Mouse (Mus musculus): ENCODE data around the gene Ranbp3l. TPM values are rescaled to one million over a fixed set of nuclear protein-coding genes. Genes with fewer than 3 reads are reported as not detected.

Gene Ranbp3l
- polyA plus RNA-seq, 1 experiment from 2014 or later = 0.41 TPM

DNA sequence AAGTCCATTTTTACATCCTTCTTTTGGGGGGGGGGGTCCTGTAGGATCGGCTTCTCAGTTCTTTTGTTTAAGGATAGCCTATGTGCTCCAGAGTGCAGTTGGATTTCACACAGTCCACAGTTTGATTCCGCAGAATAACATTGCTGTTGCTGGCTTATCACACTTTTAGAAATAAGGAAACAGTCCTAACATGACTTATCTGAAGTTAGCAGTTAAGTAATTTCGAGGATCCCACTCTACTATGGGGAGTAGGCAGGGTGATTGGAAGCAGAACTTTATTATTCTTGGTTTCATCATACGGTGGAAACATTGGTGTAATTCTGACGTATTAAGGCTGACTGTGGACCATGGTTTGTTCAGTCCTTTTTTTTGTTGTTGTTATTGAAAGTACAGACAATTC, 122.9 kb downstream of the Ranbp3l start:
- H3K36me3 ChIP-seq (ENCODE audit: control insufficient read depth, insufficient read depth, low read length) = 0 out of 2 replicates have a peak, but pooled peaks cover 2% of the 10 kb centered on the region
- H3K27me3 ChIP-seq (ENCODE audit: control insufficient read depth, insufficient read depth, low read length) = no peaks in the 10 kb centered on the region
- no peak overlapping the region for H3K27ac ChIP-seq (replicated peaks)
- WGBS = 86% methylated on average over 5 of the region's 5 CpGs
- peaks cover 6% of the 10 kb centered on the region; the same call in 1 of the 2 replicates for H3K4me1 ChIP-seq (replicated peaks; ENCODE audit: control insufficient read depth, insufficient read depth)
- no peak overlapping the region for H3K4me2 ChIP-seq (replicated peaks; ENCODE audit: low read depth)
- no peak overlapping the region for H3K9ac ChIP-seq (ENCODE audit: low read length)
- H3K4me3 ChIP-seq (ENCODE audit: low read depth, low read length) = no peak overlapping the region
- DNase-seq (ENCODE audit: low spot score) = no peak
- TF ChIP-seq CTCF (IDR thresholded peaks at IDR 0.05; ENCODE audit: low read depth) (no peak), EP300 (optimal IDR thresholded peaks at IDR 0.05) (no peak)
- no peaks in the 10 kb centered on the region for H3K9me3 ChIP-seq (ENCODE audit: control insufficient read depth, low read length)
- ATAC-seq (ENCODE audit: low FRiP score, low TSS enrichment) = no peak

GRCm38 (mm10) chr15:9093598-9094365, 126.0 kb downstream of the Ranbp3l start:
- WGBS = 62% methylated on average over 11 of the region's 11 CpGs
- H3K27ac ChIP-seq (replicated peaks) = no peak overlapping the region
- peaks cover 6% of the 10 kb centered on the region; the same call in 1 of the 2 replicates for H3K4me1 ChIP-seq (replicated peaks; ENCODE audit: control insufficient read depth, insufficient read depth)
- H3K4me2 ChIP-seq (replicated peaks; ENCODE audit: low read depth) = peak overlapping the region; percentile 49
- no peak for DNase-seq (ENCODE audit: low spot score)
- no peaks in the 10 kb centered on the region for H3K27me3 ChIP-seq (ENCODE audit: control insufficient read depth, insufficient read depth, low read length)
- peak; percentile 63 for ATAC-seq (ENCODE audit: low FRiP score, low TSS enrichment)
- H3K9ac ChIP-seq (ENCODE audit: low read length) = no peak overlapping the region
- H3K4me3 ChIP-seq (ENCODE audit: low read depth, low read length) = peak overlapping the region; percentile 13; the same call in 1 of the 2 replicates
- no peaks in the 10 kb centered on the region for H3K9me3 ChIP-seq (ENCODE audit: control insufficient read depth, low read length)
- H3K36me3 ChIP-seq (ENCODE audit: control insufficient read depth, insufficient read depth, low read length) = 0 out of 2 replicates have a peak, but pooled peaks cover 2% of the 10 kb centered on the region
- TF ChIP-seq CTCF (IDR thresholded peaks at IDR 0.05; ENCODE audit: low read depth) (no peak), EP300 (optimal IDR thresholded peaks at IDR 0.05) (no peak)

DNA sequence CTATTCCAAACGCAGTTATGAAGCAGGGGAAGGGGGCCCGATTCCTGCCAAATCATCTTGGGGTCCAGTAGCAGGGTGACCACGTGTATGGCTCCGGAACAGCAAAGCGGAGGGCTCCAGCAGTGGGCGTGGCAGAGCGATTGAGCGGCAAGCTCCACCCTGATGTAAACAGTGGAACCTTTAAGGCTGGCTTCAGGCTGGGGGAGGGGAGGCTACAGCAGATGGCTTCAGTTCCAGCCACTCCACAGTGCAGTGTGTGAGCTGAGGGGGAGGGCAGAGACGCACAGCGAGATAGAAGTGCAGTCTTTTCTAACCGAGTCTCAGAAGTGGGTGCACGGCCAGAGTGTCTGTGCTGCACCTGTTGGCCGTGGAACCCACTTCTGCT, 126.6 kb downstream of the Ranbp3l start:
- peak overlapping the region; percentile 49 for H3K4me2 ChIP-seq (replicated peaks; ENCODE audit: low read depth)
- WGBS = 11% methylated on average over 13 of the region's 13 CpGs
- H3K27ac ChIP-seq (replicated peaks) = no peak overlapping the region; the same call in 1 of the 2 replicates
- peak overlapping the region; percentile 13; the same call in 1 of the 2 replicates for H3K4me3 ChIP-seq (ENCODE audit: low read depth, low read length)
- no peaks in the 10 kb centered on the region for H3K27me3 ChIP-seq (ENCODE audit: control insufficient read depth, insufficient read depth, low read length)
- H3K9ac ChIP-seq (ENCODE audit: low read length) = peak overlapping the region; percentile 31; the same call in 1 of the 2 replicates
- H3K36me3 ChIP-seq (ENCODE audit: control insufficient read depth, insufficient read depth, low read length) = 0 out of 2 replicates have a peak, but pooled peaks cover 2% of the 10 kb centered on the region
- peak; percentile 91 for ATAC-seq (ENCODE audit: low FRiP score, low TSS enrichment)
- no peaks in the 10 kb centered on the region for H3K9me3 ChIP-seq (ENCODE audit: control insufficient read depth, low read length)
- peaks cover 6% of the 10 kb centered on the region; the same call in 1 of the 2 replicates for H3K4me1 ChIP-seq (replicated peaks; ENCODE audit: control insufficient read depth, insufficient read depth)
- peak; percentile 76 for DNase-seq (ENCODE audit: low spot score)
- TF ChIP-seq EP300 (optimal IDR thresholded peaks at IDR 0.05) (no peak), CTCF (IDR thresholded peaks at IDR 0.05; ENCODE audit: low read depth) (no peak; the same call in 1 of the 2 replicates)

DNA sequence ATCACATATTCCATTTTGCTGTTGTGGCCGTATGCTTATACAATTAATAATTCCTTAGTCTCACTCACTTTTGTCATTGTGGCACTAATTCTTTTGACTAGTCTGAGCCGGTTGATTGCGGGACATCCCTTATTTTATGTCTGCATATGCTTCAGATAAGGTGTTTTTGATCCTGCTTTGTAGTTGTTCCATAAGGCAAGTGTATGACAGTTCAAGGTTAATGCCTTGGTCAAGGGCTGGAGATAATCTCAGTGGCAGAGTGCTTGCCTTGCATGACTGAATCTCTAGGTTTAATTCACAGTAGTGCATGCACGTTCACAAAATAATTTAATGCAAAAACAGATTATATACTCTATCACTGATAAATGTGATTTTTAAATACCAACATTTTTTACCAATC, 129.1 kb downstream of the Ranbp3l start:
- H3K4me2 ChIP-seq (replicated peaks; ENCODE audit: low read depth) = no peak overlapping the region
- DNase-seq (ENCODE audit: low spot score) = no peak
- TF ChIP-seq EP300 (optimal IDR thresholded peaks at IDR 0.05) (no peak), CTCF (IDR thresholded peaks at IDR 0.05; ENCODE audit: low read depth) (no peak)
- no peaks in the 10 kb centered on the region for H3K9me3 ChIP-seq (ENCODE audit: control insufficient read depth, low read length)
- 0 out of 2 replicates have a peak, but pooled peaks cover 2% of the 10 kb centered on the region for H3K36me3 ChIP-seq (ENCODE audit: control insufficient read depth, insufficient read depth, low read length)
- H3K4me3 ChIP-seq (ENCODE audit: low read depth, low read length) = no peak overlapping the region
- no peaks in the 10 kb centered on the region for H3K27me3 ChIP-seq (ENCODE audit: control insufficient read depth, insufficient read depth, low read length)
- 90% methylated on average over 4 of the region's 4 CpGs for WGBS
- no peak overlapping the region for H3K27ac ChIP-seq (replicated peaks)
- no peak overlapping the region for H3K9ac ChIP-seq (ENCODE audit: low read length)
- no peak for ATAC-seq (ENCODE audit: low FRiP score, low TSS enrichment)
- H3K4me1 ChIP-seq (replicated peaks; ENCODE audit: control insufficient read depth, insufficient read depth) = peaks cover 6% of the 10 kb centered on the region; the same call in 1 of the 2 replicates

DNA sequence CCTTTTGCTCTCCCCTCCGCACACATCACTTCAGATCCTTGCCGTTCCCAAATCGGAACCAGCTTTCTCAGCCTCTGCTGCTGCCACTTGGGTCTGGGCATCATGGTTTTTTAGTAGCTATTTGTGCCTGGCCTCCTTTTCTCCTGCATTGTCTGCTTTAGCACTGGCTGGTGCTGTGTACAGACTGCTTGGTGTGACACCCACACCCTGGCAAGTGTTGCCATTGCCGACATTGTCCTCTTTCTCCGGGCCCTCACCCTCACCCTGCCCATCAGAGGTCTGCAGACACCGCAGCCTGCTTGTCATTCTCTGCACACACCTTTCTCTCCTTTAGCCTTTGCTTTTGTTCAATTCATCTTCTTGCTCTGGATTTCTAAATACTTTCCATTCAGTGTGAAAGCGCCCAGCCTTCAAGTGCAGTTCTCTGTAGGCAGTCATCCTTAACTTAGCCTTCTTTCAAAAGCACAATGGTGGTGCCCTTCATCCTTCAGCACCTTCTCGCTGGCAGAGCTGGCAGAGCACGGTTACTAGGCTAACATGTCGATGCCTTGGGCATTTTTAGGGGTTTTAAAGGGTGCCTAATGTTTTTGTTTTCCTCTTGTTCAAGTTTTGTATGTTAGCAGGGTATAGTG, 132.8 kb downstream of the Ranbp3l start:
- no peaks in the 10 kb centered on the region for H3K27me3 ChIP-seq (ENCODE audit: control insufficient read depth, insufficient read depth, low read length)
- H3K4me3 ChIP-seq (ENCODE audit: low read depth, low read length) = no peak overlapping the region
- no peak overlapping the region for H3K27ac ChIP-seq (replicated peaks)
- no peaks in the 10 kb centered on the region for H3K4me1 ChIP-seq (replicated peaks; ENCODE audit: control insufficient read depth, insufficient read depth)
- 93% methylated on average over 10 of the region's 10 CpGs for WGBS
- DNase-seq (ENCODE audit: low spot score) = no peak
- H3K9me3 ChIP-seq (ENCODE audit: control insufficient read depth, low read length) = no peaks in the 10 kb centered on the region
- no peak overlapping the region for H3K4me2 ChIP-seq (replicated peaks; ENCODE audit: low read depth)
- TF ChIP-seq EP300 (optimal IDR thresholded peaks at IDR 0.05) = no peak
- no peak for TF ChIP-seq CTCF (IDR thresholded peaks at IDR 0.05; ENCODE audit: low read depth)
- no peak for ATAC-seq (ENCODE audit: low FRiP score, low TSS enrichment)
- H3K9ac ChIP-seq (ENCODE audit: low read length) = no peak overlapping the region
- no peaks in the 10 kb centered on the region; the same call in 1 of the 2 replicates for H3K36me3 ChIP-seq (ENCODE audit: control insufficient read depth, insufficient read depth, low read length)
